Mouse (Mus musculus) right cerebral cortex, postnatal 36 days (tissue): Measurements from ENCODE around the gene Krtap5-5.
"Not testable (repeated sequence)": the region's sequence is repeated elsewhere in the genome, so short reads cannot be mapped to it uniquely, and the experiment has no call there.

ENCODE experiments used
- DNase-seq, 2 experiments: peaks; one replicate each; pipeline ENCODE4 v3.0.0; 2022; ENCODE audit warnings: low spot score in 2 of 2, mixed read lengths in 1 of 2

The Krtap5-5 gene

GRCm38 (mm10) chr7:142229871-142230270 is at the start of gene Krtap5-5:
Gene Krtap5-5, minus strand, starts transcription at chr7:142229971.
- not testable (repeated sequence) for DNase-seq

- not testable (repeated sequence) for DNase-seq
Observed at GRCm38 (mm10) chr7:142279291-142279690, 49.5 kb upstream of the Krtap5-5 start.

GRCm38 (mm10) chr7:142278183-142278582 is 48.4 kb upstream of the Krtap5-5 start:
- DNase-seq = peak; percentile 13 to 18

- DNase-seq = not testable (repeated sequence)
Observed at GRCm38 (mm10) chr7:142274263-142274662, 44.5 kb upstream of the Krtap5-5 start, which contains the start of gene Gm4559. Gene Gm4559, minus strand, starts transcription at chr7:142274363.

- not testable (repeated sequence) for DNase-seq
Observed at GRCm38 (mm10) chr7:142258254-142258653, 28.5 kb upstream of the Krtap5-5 start, which contains the start of gene Gm2431. Gene Gm2431, minus strand, starts transcription at chr7:142258354.

GRCm38 (mm10) chr7:142255517-142255916 is 25.7 kb upstream of the Krtap5-5 start:
- DNase-seq = peak; percentile 1 to 2

- no peak for DNase-seq
Observed at GRCm38 (mm10) chr7:142249824-142250223, 20.1 kb upstream of the Krtap5-5 start.

GRCm38 (mm10) chr7:142240978-142241377 is 11.2 kb upstream of the Krtap5-5 start, which contains the start of gene Gm40460:
Gene Gm40460, minus strand, starts transcription at chr7:142241078.
- no peak for DNase-seq

- DNase-seq = no peak
Observed at GRCm38 (mm10) chr7:142231540-142231939, 1.8 kb upstream of the Krtap5-5 start.

- DNase-seq = no peak
Observed at GRCm38 (mm10) chr7:142224518-142224917, 5.3 kb downstream of the Krtap5-5 start.

GRCm38 (mm10) chr7:142212136-142212535 is 17.6 kb downstream of the Krtap5-5 start:
- not testable (repeated sequence) for DNase-seq

- no peak for DNase-seq
Observed at GRCm38 (mm10) chr7:142211559-142211958, 18.2 kb downstream of the Krtap5-5 start, which contains the start of gene Gm7579. Gene Gm7579, plus strand, starts transcription at chr7:142211859.

GRCm38 (mm10) chr7:142206891-142207290 is 22.9 kb downstream of the Krtap5-5 start:
- not testable (repeated sequence) for DNase-seq

- DNase-seq = no peak
Observed at GRCm38 (mm10) chr7:142205488-142205887, 24.3 kb downstream of the Krtap5-5 start.

GRCm38 (mm10) chr7:142201064-142201463 is 28.7 kb downstream of the Krtap5-5 start, which contains the start of gene Krtap5-3:
Gene Krtap5-3, plus strand, starts transcription at chr7:142201364.
- DNase-seq = no peak

- no peak for DNase-seq
Observed at GRCm38 (mm10) chr7:142198748-142199147, 31.0 kb downstream of the Krtap5-5 start.

GRCm38 (mm10) chr7:142190289-142190688 is 39.5 kb downstream of the Krtap5-5 start, which contains the start of gene Gm10153:
Gene Gm10153, minus strand, starts transcription at chr7:142190389.
- DNase-seq = no peak

GRCm38 (mm10) chr7:142188156-142188555 is 41.6 kb downstream of the Krtap5-5 start:
- no peak for DNase-seq

GRCm38 (mm10) chr7:142181021-142181420 is 48.8 kb downstream of the Krtap5-5 start:
- no peak for DNase-seq
